Comparison of ENCODE assay signal across 11 mouse cellular contexts in genomic region chr9:105696818-105697564, GRCm38 (mm10). TPM values are rescaled to one million over a fixed set of nuclear protein-coding genes. Genes with fewer than 3 reads are reported as not detected.
DNase-seq lines count a peak whose midpoint lies in the region; ATAC-seq and TF ChIP-seq lines count a peak whose summit lies in the region.
"Had no signal": no experiment of that assay in that cellular context is flagged by ENCODE, and none has a peak within 500 bp of the region (broad histone marks: within the 10 kb centered on the region; RNA-seq: fewer than 3 reads in every experiment).

No protein-coding gene starts in this region.

- 0 out of 2 replicates have a peak overlapping the region, but pooled peaks have one; percentile 5 for H3K27ac ChIP-seq in kidney, embryonic 16.5 days (ENCODE audit: low read length)
- peak overlapping the region; percentile 82 for H3K27ac ChIP-seq in testis, adult 2 months (ENCODE audit: control insufficient read depth, insufficient read depth, low read depth, low read length)
- H3K27ac ChIP-seq in forebrain, embryonic 13.5 days = no peak overlapping the region
- no peak overlapping the region for H3K27ac ChIP-seq in midbrain, postnatal 0 days (ENCODE audit: low read depth, low read length)

- DNase-seq in kidney, postnatal 25 days = no peak
- no peak for DNase-seq in testis, postnatal 14 days (ENCODE audit: low spot score)
- peak; percentile 62 for DNase-seq in adrenal gland, adult 2 months
- DNase-seq in midbrain, postnatal 0 days (ENCODE audit: low spot score) = no peak
- DNase-seq: cerebellum, adult 18-20 months; kidney, adult 9 months had no signal

- H3K4me3 ChIP-seq in kidney, embryonic 16.5 days (ENCODE audit: low read length) = no peak overlapping the region
- no peak overlapping the region for H3K4me3 ChIP-seq in testis, adult 2 months (ENCODE audit: control insufficient read depth, low read depth, low read length)
- no peak overlapping the region for H3K4me3 ChIP-seq in forebrain, embryonic 13.5 days
- no peak overlapping the region for H3K4me3 ChIP-seq in midbrain, postnatal 0 days (ENCODE audit: low read depth, low read length)
- H3K4me3 ChIP-seq: limb, embryonic 13.5 days had no signal

- TF ChIP-seq CTCF in testis, adult 2 months (IDR thresholded peaks at IDR 0.05; ENCODE audit: control insufficient read depth, insufficient read depth, insufficient replicate concordance, low read depth, low read length) = no peak
- TF ChIP-seq CTCF in midbrain, postnatal 0 days (IDR thresholded peaks at IDR 0.05) = no peak

- no peak for TF ChIP-seq POLR2A in testis, adult 2 months (IDR thresholded peaks at IDR 0.05; ENCODE audit: control insufficient read depth, low read depth, low read length)

- no peaks in the 10 kb centered on the region for H3K36me3 ChIP-seq in kidney, embryonic 16.5 days (ENCODE audit: insufficient read depth, low read length)
- H3K36me3 ChIP-seq in testis, adult 2 months (ENCODE audit: control insufficient read depth, insufficient read depth, low read length) = no peaks in the 10 kb centered on the region
- no peaks in the 10 kb centered on the region for H3K36me3 ChIP-seq in forebrain, embryonic 13.5 days (ENCODE audit: poor library complexity, severe bottlenecking)
- no peaks in the 10 kb centered on the region for H3K36me3 ChIP-seq in midbrain, postnatal 0 days (ENCODE audit: insufficient read depth, low read length)
- H3K36me3 ChIP-seq: G1E; limb, embryonic 13.5 days had no signal

- ATAC-seq in kidney, embryonic 16.5 days (ENCODE audit: low FRiP score, low TSS enrichment) = no peak
- ATAC-seq in forebrain, embryonic 13.5 days = no peak
- ATAC-seq in midbrain, postnatal 0 days (ENCODE audit: low FRiP score) = no peak

- H3K4me2 ChIP-seq in kidney, embryonic 16.5 days (replicated peaks; ENCODE audit: low read depth, low read length) = no peak overlapping the region
- H3K4me2 ChIP-seq in forebrain, embryonic 13.5 days = no peak overlapping the region
- no peak overlapping the region for H3K4me2 ChIP-seq in midbrain, postnatal 0 days (ENCODE audit: low read depth, low read length, poor library complexity, severe bottlenecking)
- H3K4me2 ChIP-seq: limb, embryonic 13.5 days had no signal

- no peak overlapping the region for H3K9ac ChIP-seq in kidney, embryonic 16.5 days (replicated peaks; ENCODE audit: low read length)
- no peak overlapping the region for H3K9ac ChIP-seq in forebrain, embryonic 13.5 days
- H3K9ac ChIP-seq in midbrain, postnatal 0 days (replicated peaks; ENCODE audit: low read length, poor library complexity, severe bottlenecking) = no peak overlapping the region
- H3K9ac ChIP-seq: limb, embryonic 13.5 days had no signal

- WGBS in kidney, embryonic 16.5 days = 83% methylated on average over 7 of the region's 7 CpGs
- 82% methylated on average over 7 of the region's 7 CpGs for WGBS in forebrain, embryonic 13.5 days
- WGBS in midbrain, postnatal 0 days = 84% methylated on average over 7 of the region's 7 CpGs

- H3K4me1 ChIP-seq in kidney, embryonic 16.5 days (ENCODE audit: insufficient read depth, low read length) = 0 out of 2 replicates have a peak, but pooled peaks cover 5% of the 10 kb centered on the region
- H3K4me1 ChIP-seq in testis, adult 2 months (ENCODE audit: control insufficient read depth, insufficient read depth, low read length) = peaks cover 5% of the 10 kb centered on the region; the same call in 1 of the 2 replicates
- H3K4me1 ChIP-seq in forebrain, embryonic 13.5 days = no peaks in the 10 kb centered on the region
- no peaks in the 10 kb centered on the region for H3K4me1 ChIP-seq in midbrain, postnatal 0 days (ENCODE audit: insufficient read depth, low read length)

- H3K27me3 ChIP-seq in kidney, embryonic 16.5 days (ENCODE audit: insufficient read depth, low read length) = no peaks in the 10 kb centered on the region
- H3K27me3 ChIP-seq in testis, adult 2 months (ENCODE audit: control insufficient read depth, insufficient read depth, low read length) = no peaks in the 10 kb centered on the region
- no peaks in the 10 kb centered on the region for H3K27me3 ChIP-seq in forebrain, embryonic 13.5 days
- H3K27me3 ChIP-seq in midbrain, postnatal 0 days (ENCODE audit: insufficient read depth, low read length) = no peaks in the 10 kb centered on the region
- H3K27me3 ChIP-seq: limb, embryonic 13.5 days had no signal

- no peaks in the 10 kb centered on the region for H3K9me3 ChIP-seq in kidney, embryonic 16.5 days (ENCODE audit: low read length)
- H3K9me3 ChIP-seq in forebrain, embryonic 13.5 days (replicated peaks) = no peaks in the 10 kb centered on the region
- no peaks in the 10 kb centered on the region for H3K9me3 ChIP-seq in midbrain, postnatal 0 days (ENCODE audit: low read length)
- H3K9me3 ChIP-seq: G1E; limb, embryonic 13.5 days had no signal

RNA-seq across cellular contexts. Expression of gene Pik3r4, which starts 54.2 kb away (rescaled TPM):
- polyA plus RNA-seq in kidney, embryonic 16.5 days (2015; fragmentation: Nextera tagmentation; extraction: Ambion mirVana) = 24.1 and 24.2 TPM in 2 replicates
- 8.2 and 8.6 TPM in 2 replicates for polyA plus RNA-seq in testis, adult 2 months (2012; rRNA removed)
- total RNA-seq in adrenal gland, adult 2 months (2021) = 10 to 100 TPM; 36.1 to 36.6 TPM
- polyA plus RNA-seq in adrenal gland, adult 2 months (2012; rRNA removed) = 24.1 and 29.2 TPM in 2 replicates
- polyA plus RNA-seq in forebrain, embryonic 13.5 days (2015; fragmentation: Nextera tagmentation; extraction: Ambion mirVana) = 18.0 and 19.1 TPM in 2 replicates
- total RNA-seq in midbrain, postnatal 0 days (2014; rRNA removed) = 25.5 and 35.9 TPM in 2 replicates
- polyA plus RNA-seq in midbrain, postnatal 0 days (2015; fragmentation: Nextera tagmentation; extraction: Ambion mirVana) = 12.3 and 12.8 TPM in 2 replicates

Comparison
In these comparisons a context has a peak if more than half of its experiments do, and no peak if none do; other contexts are left out.
1. H3K27ac ChIP-seq: peak in kidney, embryonic 16.5 days (single experiment) and testis, adult 2 months (single experiment); none in forebrain, embryonic 13.5 days (single experiment) and midbrain, postnatal 0 days (single experiment).